Mouse (Mus musculus): ENCODE results near the gene Pde11a. TPM values are rescaled to one million over a fixed set of nuclear protein-coding genes. Genes with fewer than 3 reads are reported as not detected.

The Pde11a gene
- polyA plus RNA-seq, 1 experiment = not detected

DNA sequence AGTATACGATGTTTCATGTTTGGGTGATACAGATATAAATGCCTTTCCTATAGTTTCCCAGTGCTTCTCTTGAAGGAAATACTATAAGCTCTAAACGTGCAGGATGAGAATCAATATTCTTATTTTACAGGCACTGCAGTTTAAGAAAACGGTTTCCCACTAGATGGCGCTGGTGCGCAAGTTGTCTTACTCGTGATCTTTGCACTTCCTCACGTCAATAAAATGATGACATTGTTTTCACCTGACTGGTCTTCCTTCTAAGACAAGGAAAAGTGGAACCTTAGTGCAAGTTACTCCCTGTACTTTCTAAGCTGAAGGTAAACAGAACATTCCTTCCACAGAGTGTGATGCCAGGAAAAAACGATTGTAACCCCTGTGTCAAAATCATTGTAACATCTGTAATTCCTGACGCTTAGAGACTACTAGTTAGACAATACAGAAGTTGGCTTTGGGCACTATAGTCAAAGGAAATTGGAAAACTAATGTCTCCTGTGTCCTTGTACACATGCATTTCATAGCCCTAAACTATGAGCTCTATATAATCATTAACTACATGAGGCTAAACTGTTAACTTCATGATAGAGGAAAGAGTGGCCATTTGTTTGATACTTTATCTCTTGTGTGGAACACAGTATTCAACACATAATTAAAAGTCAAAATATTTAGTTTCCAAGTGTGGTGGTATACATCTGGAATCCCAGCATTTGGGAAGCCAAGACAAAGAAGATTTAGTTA is 28.8 kb upstream of the Pde11a start:
- H3K27ac ChIP-seq (ENCODE audit: insufficient read depth, low read depth, low read length) = no peak overlapping the region
- no peak overlapping the region for H3K4me3 ChIP-seq (ENCODE audit: insufficient read depth, low read depth, low read length)
- peaks cover 3% of the 10 kb centered on the region; the same call in 1 of the 2 replicates for H3K4me1 ChIP-seq (ENCODE audit: control insufficient read depth, insufficient read depth, low read length)
- no peak for TF ChIP-seq CTCF (IDR thresholded peaks at IDR 0.05; ENCODE audit: insufficient read depth, low read depth, low read length)
- no peak for TF ChIP-seq POLR2A (IDR thresholded peaks at IDR 0.05; ENCODE audit: insufficient read depth, low read depth, low read length)
- WGBS = 16% methylated on average over 9 of the region's 9 CpGs

GRCm38 (mm10) chr2:76365811-76366210 is 27.2 kb upstream of the Pde11a start:
- Histone ChIP-seq H3K4me3 (ENCODE audit: insufficient read depth, low read depth, low read length) (no peak overlapping the region), H3K4me1 (ENCODE audit: control insufficient read depth, insufficient read depth, low read length) (no peaks in the 10 kb centered on the region), H3K27ac (ENCODE audit: insufficient read depth, low read depth, low read length) (no peak overlapping the region)
- WGBS = 76% methylated on average over 4 of the region's 4 CpGs
- TF ChIP-seq CTCF (IDR thresholded peaks at IDR 0.05; ENCODE audit: insufficient read depth, low read depth, low read length) (no peak), POLR2A (IDR thresholded peaks at IDR 0.05; ENCODE audit: insufficient read depth, low read depth, low read length) (no peak)

DNA sequence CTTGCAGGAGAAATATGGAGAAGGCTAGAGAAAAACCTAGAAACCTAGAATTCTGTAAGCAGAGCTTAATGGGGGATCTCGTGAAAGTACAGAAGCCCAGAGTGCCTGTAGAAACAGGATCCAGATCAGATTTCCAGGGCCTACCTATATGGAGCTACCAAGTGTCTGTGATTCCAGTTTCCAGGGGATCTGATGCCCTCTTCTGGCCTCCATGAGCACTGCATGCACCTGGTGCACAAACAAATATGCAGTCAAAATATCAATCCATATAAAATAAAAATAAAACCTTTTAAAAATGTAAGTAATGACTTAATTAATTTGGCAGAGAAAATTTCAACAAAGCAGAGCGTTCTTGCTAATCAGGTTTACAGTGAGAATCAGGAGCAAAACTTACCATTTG is 23.5 kb upstream of the Pde11a start:
- WGBS = 69% methylated on average over 2 of the region's 2 CpGs
- H3K4me1 ChIP-seq (ENCODE audit: control insufficient read depth, insufficient read depth, low read length) = no peaks in the 10 kb centered on the region
- TF ChIP-seq CTCF (IDR thresholded peaks at IDR 0.05; ENCODE audit: insufficient read depth, low read depth, low read length) (no peak), POLR2A (IDR thresholded peaks at IDR 0.05; ENCODE audit: insufficient read depth, low read depth, low read length) (no peak)

DNA sequence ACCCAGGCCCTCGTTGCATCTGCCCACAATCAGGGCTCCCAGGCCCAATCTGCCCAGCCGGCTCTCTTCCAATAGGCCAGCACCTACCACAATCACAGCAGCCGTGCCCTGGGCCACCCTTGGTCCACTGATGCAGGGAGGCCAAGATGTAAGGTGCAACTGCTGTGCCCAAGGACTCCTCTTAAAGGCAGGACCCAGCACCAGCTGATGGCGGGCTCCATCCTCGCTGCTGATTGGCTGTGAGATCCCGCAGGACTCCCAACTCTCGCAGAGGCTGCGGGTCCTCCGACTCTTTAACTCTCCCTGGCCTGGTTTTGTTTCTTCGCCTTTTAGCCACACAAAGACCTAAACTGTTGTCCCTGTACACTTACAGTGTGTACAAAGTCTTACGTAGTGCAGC is 21.7 kb upstream of the Pde11a start, which contains the start of gene Cyct:
Cyct (minus strand) TSS at position 225 of the 400 bp plus-strand sequence.
- WGBS = 88% methylated on average over 11 of the region's 11 CpGs
- Histone ChIP-seq H3K27ac (ENCODE audit: insufficient read depth, low read depth, low read length) (no peak within 1 kb of the TSS), H3K4me3 (ENCODE audit: insufficient read depth, low read depth, low read length) (no peak within 1 kb of the TSS), H3K4me1 (ENCODE audit: control insufficient read depth, insufficient read depth, low read length) (no peaks in the 10 kb centered on the region)
- TF ChIP-seq POLR2A (IDR thresholded peaks at IDR 0.05; ENCODE audit: insufficient read depth, low read depth, low read length) (no peak), CTCF (IDR thresholded peaks at IDR 0.05; ENCODE audit: insufficient read depth, low read depth, low read length) (no peak)

More for the DNA sequence above, 23.5 kb upstream of the Pde11a start:
- no peak overlapping the region for H3K27ac ChIP-seq (ENCODE audit: insufficient read depth, low read depth, low read length)
- no peak overlapping the region for H3K4me3 ChIP-seq (ENCODE audit: insufficient read depth, low read depth, low read length)

DNA sequence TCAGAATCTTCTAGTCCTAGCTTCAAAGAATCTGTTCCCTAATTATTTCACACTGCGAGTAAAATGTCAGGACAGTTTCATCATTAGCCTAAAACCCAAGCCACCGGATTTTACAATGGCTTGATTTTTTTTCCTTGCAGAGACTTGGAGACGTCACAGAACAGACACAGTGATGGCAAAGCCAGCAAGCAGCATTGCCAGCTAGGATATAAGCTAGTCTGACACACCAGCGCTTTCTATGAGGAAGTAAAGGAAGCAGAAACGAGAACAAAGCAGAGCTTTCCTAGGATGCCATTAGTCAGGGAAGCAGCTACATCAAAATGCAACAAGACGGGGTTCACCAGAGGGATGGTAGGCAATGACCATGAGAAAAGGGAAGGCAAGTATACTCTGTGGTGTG is 9.3 kb upstream of the Pde11a start:
- 37% methylated on average over 6 of the region's 6 CpGs for WGBS
- H3K4me3 ChIP-seq (ENCODE audit: insufficient read depth, low read depth, low read length) = no peak overlapping the region
- no peaks in the 10 kb centered on the region for H3K4me1 ChIP-seq (ENCODE audit: control insufficient read depth, insufficient read depth, low read length)
- H3K27ac ChIP-seq (ENCODE audit: insufficient read depth, low read depth, low read length) = no peak overlapping the region
- no peak for TF ChIP-seq POLR2A (IDR thresholded peaks at IDR 0.05; ENCODE audit: insufficient read depth, low read depth, low read length)
- no peak for TF ChIP-seq CTCF (IDR thresholded peaks at IDR 0.05; ENCODE audit: insufficient read depth, low read depth, low read length)

DNA sequence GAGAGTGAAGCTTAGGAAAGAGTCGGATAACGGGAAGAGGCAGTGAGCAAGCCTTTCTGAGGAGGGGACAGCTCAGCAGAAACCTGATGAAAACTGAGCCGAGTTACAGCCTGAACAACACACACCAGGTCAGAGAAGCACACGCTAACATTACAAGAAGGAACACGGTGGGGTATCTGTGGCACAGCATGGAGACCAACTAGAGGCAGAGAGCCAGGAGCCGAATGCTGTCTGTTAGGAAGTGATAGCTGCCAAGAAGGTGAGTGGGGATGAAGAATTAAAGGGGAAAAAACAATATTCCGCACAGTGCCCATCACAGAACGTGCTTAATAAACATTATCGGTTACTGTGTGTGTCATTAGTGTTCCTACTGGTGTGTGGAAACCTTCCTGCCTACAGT is 3.6 kb upstream of the Pde11a start:
- no peak overlapping the region for H3K27ac ChIP-seq (ENCODE audit: insufficient read depth, low read depth, low read length)
- H3K4me1 ChIP-seq (ENCODE audit: control insufficient read depth, insufficient read depth, low read length) = peaks cover 8% of the 10 kb centered on the region
- TF ChIP-seq CTCF (IDR thresholded peaks at IDR 0.05; ENCODE audit: insufficient read depth, low read depth, low read length) (no peak), POLR2A (IDR thresholded peaks at IDR 0.05; ENCODE audit: insufficient read depth, low read depth, low read length) (no peak)
- H3K4me3 ChIP-seq (ENCODE audit: insufficient read depth, low read depth, low read length) = no peak overlapping the region
- WGBS = 83% methylated on average over 9 of the region's 9 CpGs

- peaks cover 8% of the 10 kb centered on the region for H3K4me1 ChIP-seq (ENCODE audit: control insufficient read depth, insufficient read depth, low read length)
- TF ChIP-seq CTCF (IDR thresholded peaks at IDR 0.05; ENCODE audit: insufficient read depth, low read depth, low read length) = no peak
- no peak for TF ChIP-seq POLR2A (IDR thresholded peaks at IDR 0.05; ENCODE audit: insufficient read depth, low read depth, low read length)
- no peak overlapping the region for H3K27ac ChIP-seq (ENCODE audit: insufficient read depth, low read depth, low read length)
- no peak overlapping the region for H3K4me3 ChIP-seq (ENCODE audit: insufficient read depth, low read depth, low read length)
- WGBS = 71% methylated on average over 5 of the region's 5 CpGs
Measured at GRCm38 (mm10) chr2:76334596-76334995, 4.0 kb downstream of the Pde11a start.

DNA sequence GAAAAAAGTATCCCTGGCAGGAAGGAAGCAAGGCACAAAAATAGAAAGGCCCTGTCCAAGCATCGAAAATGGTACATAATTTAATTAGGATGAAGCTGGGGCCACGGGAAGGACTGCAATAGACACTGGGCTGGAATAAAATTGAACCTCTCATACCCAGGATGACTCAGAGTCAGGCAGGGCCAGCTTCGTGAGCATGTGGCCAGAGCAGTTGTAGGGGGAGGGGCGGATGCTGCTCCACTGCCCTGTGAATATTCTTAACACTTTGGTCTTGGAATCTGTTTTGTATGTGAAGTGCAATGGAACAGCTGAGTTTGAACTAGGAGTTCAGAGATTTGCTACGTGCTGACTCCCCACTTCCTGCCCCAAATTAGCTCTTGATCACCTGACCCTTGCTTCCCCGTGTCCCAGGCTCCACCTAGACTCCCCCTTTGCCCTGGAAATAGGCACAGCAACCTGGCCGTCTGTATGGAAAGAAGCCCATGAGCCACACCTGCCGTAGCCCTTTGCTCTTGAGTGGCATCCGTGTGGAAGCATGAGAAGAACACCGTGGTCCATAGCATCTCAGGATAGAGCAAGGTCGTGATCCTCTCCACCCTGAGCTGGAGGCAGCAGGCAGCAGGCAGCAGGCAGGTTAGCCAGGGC is 6.3 kb downstream of the Pde11a start:
- Histone ChIP-seq H3K27ac (ENCODE audit: insufficient read depth, low read depth, low read length) (no peak overlapping the region), H3K4me3 (ENCODE audit: insufficient read depth, low read depth, low read length) (no peak overlapping the region), H3K4me1 (ENCODE audit: control insufficient read depth, insufficient read depth, low read length) (no peaks in the 10 kb centered on the region)
- WGBS = 81% methylated on average over 11 of the region's 11 CpGs
- no peak for TF ChIP-seq CTCF (IDR thresholded peaks at IDR 0.05; ENCODE audit: insufficient read depth, low read depth, low read length)
- TF ChIP-seq POLR2A (IDR thresholded peaks at IDR 0.05; ENCODE audit: insufficient read depth, low read depth, low read length) = no peak

GRCm38 (mm10) chr2:76330081-76330480 is 8.5 kb downstream of the Pde11a start:
- WGBS = 97% methylated on average over 5 of the region's 5 CpGs
- Histone ChIP-seq H3K4me1 (ENCODE audit: control insufficient read depth, insufficient read depth, low read length) (no peaks in the 10 kb centered on the region), H3K4me3 (ENCODE audit: insufficient read depth, low read depth, low read length) (no peak overlapping the region), H3K27ac (ENCODE audit: insufficient read depth, low read depth, low read length) (no peak overlapping the region)
- no peak for TF ChIP-seq CTCF (IDR thresholded peaks at IDR 0.05; ENCODE audit: insufficient read depth, low read depth, low read length)
- TF ChIP-seq POLR2A (IDR thresholded peaks at IDR 0.05; ENCODE audit: insufficient read depth, low read depth, low read length) = no peak

Measured in olfactory bulb, adult 2 months (tissue).